Mouse (Mus musculus) heart, postnatal 0 days (tissue): ENCODE data around the gene Mylk.

Experiments
- CTCF ChIP-seq: IDR thresholded peaks from 2 replicates; pipeline ENCODE4 v1.5.1; 2016; ENCODE audit warnings: antibody characterized with exemption, control low read depth, low read depth
- EP300 ChIP-seq: IDR thresholded peaks from 2 replicates; pipeline ENCODE4 v1.6.1; 2016; ENCODE audit warnings: antibody characterized with exemption, low read depth

GRCm38 (mm10) chr16:35041001-35041400 is 296.0 kb downstream of the Mylk start:
- TF ChIP-seq CTCF (no peak), EP300 (no peak)
